Mouse (Mus musculus) R1 (cell line): ENCODE measurements at regions not wholly inside any gene's neighbourhood (a gene's known extent, or its start where the extent isn't known, plus 50 kb on each side); places are given as distances from the start of the nearest gene placed in this dataset.
A peak's percentile ranks its signal among the peaks of the same experiment; 100 is the strongest.

Experiments used
- DNase-seq: peaks from one replicate; pipeline ENCODE4 v3.0.0-alpha.2; 2018; ENCODE audit warnings: low read depth, low spot score

GRCm38 (mm10) chr6:43914741-43915140, 248.7 kb upstream of the Tpk1 start:
- no peak for DNase-seq

DNA sequence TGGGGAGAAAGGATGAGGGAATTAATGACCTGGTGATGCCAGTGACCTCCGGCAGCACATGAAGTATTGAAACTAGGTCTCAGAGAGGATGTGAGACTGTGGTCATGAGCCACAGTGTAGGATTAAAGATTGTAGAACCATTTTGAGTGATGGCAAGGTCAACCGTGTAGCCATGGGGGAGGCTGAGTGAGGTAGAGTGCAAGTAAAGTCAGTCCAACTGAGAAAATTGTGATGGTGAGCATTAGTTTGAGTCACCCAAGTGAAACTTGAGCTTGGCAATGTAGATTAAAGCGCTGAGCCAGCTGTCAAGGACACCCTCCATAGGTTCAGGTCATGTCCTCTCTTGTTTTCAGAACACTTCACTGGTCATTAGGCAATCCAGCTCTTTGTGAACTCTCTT, 219.9 kb upstream of the Tpk1 start:
- no peak for DNase-seq

- no peak for DNase-seq
Observed at GRCm38 (mm10) chr6:43876711-43877110, 210.6 kb upstream of the Tpk1 start.

DNA sequence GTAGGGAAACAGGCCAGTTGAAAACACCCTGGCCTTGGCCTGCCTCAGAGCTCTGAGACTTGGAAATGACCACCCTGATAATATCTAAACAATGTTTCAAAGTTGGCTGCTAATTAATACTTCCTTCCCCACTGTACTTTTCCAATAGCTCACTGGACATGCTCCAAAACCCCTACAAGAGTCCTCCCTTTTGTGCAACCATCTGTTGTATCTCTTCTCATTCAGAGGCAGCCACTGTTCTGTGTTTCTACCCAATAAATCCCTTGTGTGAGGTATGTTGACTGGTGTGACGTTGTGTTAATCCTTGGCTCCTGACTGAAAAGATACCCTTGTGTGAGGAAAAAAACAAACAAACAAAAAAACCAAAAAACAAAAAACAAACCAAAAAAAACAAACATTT, 193.3 kb upstream of the Tpk1 start:
- DNase-seq: no peak

DNA sequence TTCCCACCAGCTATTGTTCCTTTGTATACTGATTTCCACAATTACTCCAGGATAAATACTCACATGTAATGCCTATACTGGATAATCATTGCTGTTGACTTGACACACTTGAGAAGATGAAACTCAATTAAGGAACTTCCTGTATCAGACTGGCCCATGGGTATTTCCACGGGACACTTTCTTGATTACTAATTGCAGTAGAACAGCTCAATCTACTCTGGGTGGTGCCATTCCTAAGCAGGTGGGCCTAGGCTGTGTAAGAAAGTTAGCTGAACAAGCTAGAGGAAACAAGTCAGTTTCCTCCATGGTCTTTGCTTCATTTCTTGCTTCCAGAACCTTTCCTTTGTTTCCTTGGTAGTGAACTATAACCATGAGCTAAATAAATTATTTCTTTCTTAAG, 191.0 kb upstream of the Tpk1 start:
- DNase-seq: no peak

GRCm38 (mm10) chr6:43853461-43853860, 187.4 kb upstream of the Tpk1 start:
- no peak for DNase-seq

GRCm38 (mm10) chr6:43851306-43851705, 185.2 kb upstream of the Tpk1 start:
- DNase-seq: no peak

GRCm38 (mm10) chr6:43838960-43839359, 172.9 kb upstream of the Tpk1 start:
- no peak for DNase-seq

DNA sequence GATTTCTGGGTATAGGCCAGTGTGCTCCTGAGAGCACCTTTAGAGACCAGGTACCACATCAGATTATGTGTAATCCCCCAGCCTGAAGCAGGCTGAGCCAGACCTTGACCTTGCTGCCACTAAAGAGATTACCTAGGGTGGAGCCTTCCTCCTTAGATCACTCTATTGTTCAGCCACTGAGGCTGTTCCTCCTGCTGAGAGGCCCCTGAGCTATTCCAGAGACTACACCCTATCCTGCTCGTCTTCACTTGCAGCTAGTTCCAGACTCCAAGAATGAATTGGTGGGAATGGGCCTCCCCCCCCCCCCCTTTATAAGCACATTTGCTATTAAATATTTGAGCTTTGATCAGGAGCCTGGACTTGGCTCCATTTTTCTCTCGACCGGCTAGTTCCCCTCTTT, 163.8 kb upstream of the Tpk1 start:
- DNase-seq: peak; percentile 65
